Mouse (Mus musculus): ENCODE results near the gene Hbq1a.

DNA sequence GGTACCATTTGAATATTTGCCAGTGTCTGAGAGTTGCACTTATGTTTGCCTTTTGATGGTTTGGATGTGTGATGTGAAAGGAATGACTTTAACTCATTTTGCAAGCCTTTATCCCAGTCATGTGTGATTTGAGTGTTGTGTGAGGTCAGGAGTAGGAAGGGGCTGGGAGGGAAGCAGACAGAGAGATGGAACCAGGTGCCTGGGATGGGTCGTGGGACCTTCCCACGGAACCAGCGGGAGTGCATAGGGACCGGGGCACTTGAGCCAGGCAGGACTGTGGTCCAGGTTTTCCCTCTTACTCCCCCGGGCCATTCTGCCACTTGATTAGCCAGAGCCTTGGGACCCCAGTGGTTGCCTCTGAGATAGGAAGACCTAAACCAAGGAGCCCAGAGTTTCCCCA is 31.9 kb upstream of the Hbq1a start:
- TF ChIP-seq KAT2A (conservative IDR thresholded peaks at IDR 0.05; ENCODE audit: low read depth, low read length) = no peak
- TF ChIP-seq CTCF (IDR thresholded peaks at IDR 0.05 in 2 of 3, conservative IDR thresholded peaks at IDR 0.05 in 1 of 3; ENCODE audit: control insufficient read depth in 1 of 3, insufficient read depth in 1 of 3, low read depth in 2 of 3, low read length in 3 of 3, poor library complexity in 1 of 3, severe bottlenecking in 1 of 3) = no peak
- no peak for TF ChIP-seq SIN3A (IDR thresholded peaks at IDR 0.05; ENCODE audit: low read length)
- TF ChIP-seq SMC3 (IDR thresholded peaks at IDR 0.05; ENCODE audit: low read depth, low read length) = no peak

Data from MEL (cell line).